Mouse (Mus musculus): ENCODE data around the gene Gab1.

Gene Gab1

GRCm38 (mm10) chr8:80811591-80811991 lies 68.7 kb downstream of the Gab1 start:
- DNase-seq (ENCODE audit: extremely low read depth, low read depth), result no peak

GRCm38 (mm10) chr8:80810916-80811315 lies 69.4 kb downstream of the Gab1 start:
- no peak for DNase-seq (ENCODE audit: extremely low read depth, low read depth)

GRCm38 (mm10) chr8:80810442-80810841 lies 69.9 kb downstream of the Gab1 start:
- DNase-seq (ENCODE audit: extremely low read depth, low read depth), result no peak

- DNase-seq (ENCODE audit: extremely low read depth, low read depth), result no peak
Measured at GRCm38 (mm10) chr8:80807807-80808505, 72.4 kb downstream of the Gab1 start.

GRCm38 (mm10) chr8:80804066-80804619 lies 76.2 kb downstream of the Gab1 start:
- no peak for DNase-seq (ENCODE audit: extremely low read depth, low read depth)

GRCm38 (mm10) chr8:80798778-80799177 lies 81.5 kb downstream of the Gab1 start:
- DNase-seq (ENCODE audit: extremely low read depth, low read depth), result no peak

GRCm38 (mm10) chr8:80798198-80798777 lies 82.0 kb downstream of the Gab1 start:
- no peak for DNase-seq (ENCODE audit: extremely low read depth, low read depth)

GRCm38 (mm10) chr8:80796070-80796469 lies 84.2 kb downstream of the Gab1 start:
- no peak for DNase-seq (ENCODE audit: extremely low read depth, low read depth)

GRCm38 (mm10) chr8:80794585-80795509 lies 85.5 kb downstream of the Gab1 start:
- DNase-seq (ENCODE audit: extremely low read depth, low read depth), result no peak

GRCm38 (mm10) chr8:80793791-80794515 lies 86.4 kb downstream of the Gab1 start:
- DNase-seq (ENCODE audit: extremely low read depth, low read depth), result no peak

GRCm38 (mm10) chr8:80792214-80792613 lies 88.1 kb downstream of the Gab1 start:
- DNase-seq (ENCODE audit: extremely low read depth, low read depth), result no peak

- no peak for DNase-seq (ENCODE audit: extremely low read depth, low read depth)
Measured at GRCm38 (mm10) chr8:80789324-80789723, 91.0 kb downstream of the Gab1 start.

- no peak for DNase-seq (ENCODE audit: extremely low read depth, low read depth)
Measured at GRCm38 (mm10) chr8:80784559-80784958, 95.8 kb downstream of the Gab1 start.

GRCm38 (mm10) chr8:80783271-80783670 lies 97.0 kb downstream of the Gab1 start:
- DNase-seq (ENCODE audit: extremely low read depth, low read depth), result no peak

GRCm38 (mm10) chr8:80781338-80781737 lies 99.0 kb downstream of the Gab1 start:
- DNase-seq (ENCODE audit: extremely low read depth, low read depth), result no peak

GRCm38 (mm10) chr8:80780271-80780670 lies 100.0 kb downstream of the Gab1 start:
- DNase-seq (ENCODE audit: extremely low read depth, low read depth), result no peak

GRCm38 (mm10) chr8:80776436-80776835 lies 103.9 kb downstream of the Gab1 start:
- no peak for DNase-seq (ENCODE audit: extremely low read depth, low read depth)

- no peak for DNase-seq (ENCODE audit: extremely low read depth, low read depth)
Measured at GRCm38 (mm10) chr8:80772732-80773460, 107.4 kb downstream of the Gab1 start.

GRCm38 (mm10) chr8:80768451-80768850 lies 111.9 kb downstream of the Gab1 start:
- no peak for DNase-seq (ENCODE audit: extremely low read depth, low read depth)

GRCm38 (mm10) chr8:80753017-80753715 lies 127.2 kb downstream of the Gab1 start:
- peak; percentile 49 for DNase-seq (ENCODE audit: extremely low read depth, low read depth)

All from MEL-GATA-1-ER (cell line).